ENCODE assay signal across 9 mouse cellular contexts in genomic region chrX:150510631-150511030, GRCm38 (mm10). TPM values are rescaled to one million over a fixed set of nuclear protein-coding genes. Genes with fewer than 3 reads are reported as not detected.
DNase-seq lines count a peak whose midpoint lies in the region; ATAC-seq lines count a peak whose summit lies in the region.
"Had no signal": no experiment of that assay in that cellular context is flagged by ENCODE, and none has a peak within 500 bp of the region (broad histone marks: within the 10 kb centered on the region; RNA-seq: fewer than 3 reads in every experiment).

No protein-coding gene starts in this region.

- H3K4me1 ChIP-seq in hindbrain, embryonic 11.5 days (replicated peaks; ENCODE audit: control insufficient read depth, insufficient read depth, low read length) = no peaks in the 10 kb centered on the region
- H3K4me1 ChIP-seq in hindbrain, embryonic 13.5 days (replicated peaks) = no peaks in the 10 kb centered on the region
- H3K4me1 ChIP-seq in forebrain, embryonic 10.5 days = no peaks in the 10 kb centered on the region; the same call in 1 of the 2 replicates
- H3K4me1 ChIP-seq: neural tube, embryonic 12.5 days had no signal

- WGBS in hindbrain, embryonic 11.5 days = 58% methylated on average over 4 of the region's 4 CpGs
- WGBS in hindbrain, embryonic 13.5 days = 53% methylated on average over 4 of the region's 4 CpGs
- 57% methylated on average over 4 of the region's 4 CpGs for WGBS in forebrain, embryonic 10.5 days

- no peaks in the 10 kb centered on the region for H3K36me3 ChIP-seq in hindbrain, embryonic 11.5 days (ENCODE audit: control insufficient read depth, insufficient read depth, low read length)
- no peaks in the 10 kb centered on the region for H3K36me3 ChIP-seq in hindbrain, embryonic 13.5 days
- peaks cover 16% of the 10 kb centered on the region for H3K36me3 ChIP-seq in forebrain, embryonic 10.5 days (replicated peaks)
- H3K36me3 ChIP-seq: neural tube, embryonic 12.5 days had no signal

- no peak for ATAC-seq in hindbrain, embryonic 11.5 days (ENCODE audit: low FRiP score)
- no peak for ATAC-seq in hindbrain, embryonic 13.5 days (ENCODE audit: low FRiP score)

- peak; percentile 53 for DNase-seq in hindbrain, embryonic 11.5 days (ENCODE audit: low spot score)
- DNase-seq in 416B (ENCODE audit: low read depth) (peak; percentile 70), MEL-GATA-1-ER (ENCODE audit: extremely low read depth, low read depth) (peak; percentile 60)
- peak; percentile 20 for DNase-seq in embryo, embryonic 11.5 days (ENCODE audit: low read depth, low spot score)
- peak; percentile 64 for DNase-seq in lung, postnatal 25 days (ENCODE audit: low spot score)
- no peak for DNase-seq in forebrain, embryonic 10.5 days (ENCODE audit: extremely low spot score, low spot score)
- no peak for DNase-seq in gastrocnemius, postnatal 4 days (ENCODE audit: low spot score in 2 of 2)

- no peaks in the 10 kb centered on the region for H3K9me3 ChIP-seq in hindbrain, embryonic 11.5 days (ENCODE audit: control insufficient read depth, low read length)
- H3K9me3 ChIP-seq in hindbrain, embryonic 13.5 days = no peaks in the 10 kb centered on the region
- H3K9me3 ChIP-seq in forebrain, embryonic 10.5 days = no peaks in the 10 kb centered on the region
- H3K9me3 ChIP-seq: neural tube, embryonic 12.5 days had no signal

- no peak overlapping the region for H3K27ac ChIP-seq in hindbrain, embryonic 11.5 days (ENCODE audit: low read depth, low read length)
- no peak overlapping the region for H3K27ac ChIP-seq in hindbrain, embryonic 13.5 days
- no peak overlapping the region for H3K27ac ChIP-seq in forebrain, embryonic 10.5 days
- H3K27ac ChIP-seq: neural tube, embryonic 12.5 days had no signal

- H3K27me3 ChIP-seq in hindbrain, embryonic 11.5 days (ENCODE audit: control insufficient read depth, insufficient read depth, low read length) = no peaks in the 10 kb centered on the region
- no peaks in the 10 kb centered on the region for H3K27me3 ChIP-seq in hindbrain, embryonic 13.5 days
- no peaks in the 10 kb centered on the region; the same call in 1 of the 2 replicates for H3K27me3 ChIP-seq in forebrain, embryonic 10.5 days (ENCODE audit: poor library complexity, severe bottlenecking)
- H3K27me3 ChIP-seq: neural tube, embryonic 12.5 days had no signal

- H3K4me2 ChIP-seq in hindbrain, embryonic 11.5 days (replicated peaks; ENCODE audit: low read depth, low read length) = no peak overlapping the region
- H3K4me2 ChIP-seq in hindbrain, embryonic 13.5 days = no peak overlapping the region
- H3K4me2 ChIP-seq: neural tube, embryonic 12.5 days had no signal

- no peak overlapping the region for H3K9ac ChIP-seq in hindbrain, embryonic 11.5 days (ENCODE audit: low read depth, low read length)
- H3K9ac ChIP-seq in hindbrain, embryonic 13.5 days = no peak overlapping the region
- H3K9ac ChIP-seq: neural tube, embryonic 12.5 days had no signal

- no peak overlapping the region for H3K4me3 ChIP-seq in hindbrain, embryonic 11.5 days (ENCODE audit: low read depth, low read length)
- H3K4me3 ChIP-seq in hindbrain, embryonic 13.5 days = no peak overlapping the region
- H3K4me3 ChIP-seq in forebrain, embryonic 10.5 days = no peak overlapping the region
- H3K4me3 ChIP-seq: neural tube, embryonic 12.5 days had no signal

RNA-seq across cellular contexts. Expression of gene Alas2, which starts 36.5 kb away (rescaled TPM):
- 48.4 and 53.7 TPM in 2 replicates for polyA plus RNA-seq in hindbrain, embryonic 11.5 days (2014; fragmentation: Nextera tagmentation; extraction: Ambion mirVana)
- 24.6 and 27.5 TPM in 2 replicates for polyA plus RNA-seq in hindbrain, embryonic 13.5 days (2015; fragmentation: Nextera tagmentation; extraction: Ambion mirVana)
- 60.2 and 79.0 TPM in 2 replicates for polyA plus RNA-seq in forebrain, embryonic 10.5 days (2016; fragmentation: Nextera tagmentation; extraction: Ambion mirVana)
- total RNA-seq in gastrocnemius, postnatal 4 days (2021) = 1 to 10 TPM; 5.6 to 8.2 TPM

RNA-seq across cellular contexts. Expression of gene Tmem29, which starts 51.7 kb away (rescaled TPM):
- polyA plus RNA-seq in hindbrain, embryonic 11.5 days (2014; fragmentation: Nextera tagmentation; extraction: Ambion mirVana) = 44.8 and 51.6 TPM in 2 replicates
- polyA plus RNA-seq in hindbrain, embryonic 13.5 days (2015; fragmentation: Nextera tagmentation; extraction: Ambion mirVana) = 69.8 and 73.6 TPM in 2 replicates
- 36.3 and 37.5 TPM in 2 replicates for polyA plus RNA-seq in forebrain, embryonic 10.5 days (2016; fragmentation: Nextera tagmentation; extraction: Ambion mirVana)
- 10 to 100 TPM in 1 of 2 experiments, 1 to 10 TPM in 1; 7.2 to 10.0 TPM for total RNA-seq in gastrocnemius, postnatal 4 days (2021)

Comparison
In these comparisons a context has a peak if more than half of its experiments do, and no peak if none do; other contexts are left out.
1. DNase-seq: peak in hindbrain, embryonic 11.5 days (single experiment), 416B (single experiment), MEL-GATA-1-ER (single experiment), embryo, embryonic 11.5 days (single experiment) and lung, postnatal 25 days (single experiment); none in forebrain, embryonic 10.5 days (single experiment) and gastrocnemius, postnatal 4 days (0 of 2).